Mouse (Mus musculus): ENCODE data around the gene Olfr43. TPM values are rescaled to one million over a fixed set of nuclear protein-coding genes. Genes with fewer than 3 reads are reported as not detected.

Olfr43 gene
- polyA plus RNA-seq (2014; fragmentation: Nextera tagmentation; extraction: Ambion mirVana), result not detected in 2 replicates

DNA sequence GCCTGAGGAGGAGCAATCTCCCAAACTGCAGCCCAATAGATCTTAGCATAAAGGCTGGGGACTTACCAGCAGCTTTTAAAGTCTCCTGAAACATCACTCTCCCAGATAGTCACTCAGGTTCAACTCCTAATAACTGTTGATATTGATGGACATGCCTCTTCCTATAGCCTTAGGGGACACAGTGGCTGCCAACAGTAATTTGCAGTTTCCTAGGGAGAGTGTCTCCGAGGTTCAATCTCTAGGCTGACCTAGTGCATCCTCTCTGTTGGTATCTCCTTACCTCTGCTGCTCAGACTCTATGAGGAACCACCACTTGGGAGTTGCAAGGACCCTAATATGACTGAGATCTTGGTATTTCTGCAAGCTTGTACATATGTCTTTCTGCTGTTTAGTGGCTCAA, at the start of gene Olfr43:
Olfr43 (minus strand) TSS at position 101 of the 400 bp plus-strand sequence.
- no peaks in the 10 kb centered on the region for H3K27me3 ChIP-seq (ENCODE audit: control insufficient read depth, insufficient read depth, low read length)
- H3K27ac ChIP-seq (ENCODE audit: low read depth, low read length), result no peak within 1 kb of the TSS
- H3K4me3 ChIP-seq (ENCODE audit: low read depth, low read length), result no peak within 1 kb of the TSS
- ATAC-seq (replicated peaks; ENCODE audit: low FRiP score), result no peak
- H3K36me3 ChIP-seq (ENCODE audit: control insufficient read depth, insufficient read depth, low read length), result no peaks in the 10 kb centered on the region
- no peaks in the 10 kb centered on the region; the same call in 1 of the 2 replicates for H3K9me3 ChIP-seq (ENCODE audit: control insufficient read depth, low read length)
- no peak within 1 kb of the TSS for H3K4me2 ChIP-seq (ENCODE audit: low read depth, low read length, severe bottlenecking)
- H3K4me1 ChIP-seq (replicated peaks; ENCODE audit: control insufficient read depth, insufficient read depth, low read length), result no peaks in the 10 kb centered on the region
- 36% methylated on average over 1 of the region's 1 CpGs for WGBS
- no peak for DNase-seq (ENCODE audit: low spot score)
- no peak within 1 kb of the TSS for H3K9ac ChIP-seq (ENCODE audit: low read length)

DNA sequence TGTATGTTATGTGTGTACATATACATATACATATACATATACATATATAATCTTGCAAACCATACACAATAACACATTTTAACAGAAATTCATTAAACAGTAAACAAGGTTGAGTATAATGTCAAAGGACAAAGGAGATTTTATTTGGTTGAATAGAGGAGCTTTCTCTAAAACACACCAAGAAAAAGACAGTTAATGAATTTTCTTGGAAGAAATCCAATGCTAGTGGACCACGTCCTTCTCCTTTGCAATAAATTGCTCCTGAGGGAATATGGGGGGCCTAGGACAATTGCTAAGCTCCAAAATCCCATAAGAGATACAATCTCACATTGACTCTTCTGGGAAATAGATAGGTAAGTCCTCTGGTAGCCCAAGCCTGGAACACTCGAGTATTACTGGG, 48.3 kb upstream of the Olfr43 start, which contains the start of gene Olfr406:
Olfr406 (plus strand) TSS at position 301 of the 400 bp plus-strand sequence.
- Histone ChIP-seq H3K4me2 (ENCODE audit: low read depth, low read length, severe bottlenecking) (no peak within 1 kb of the TSS), H3K36me3 (ENCODE audit: control insufficient read depth, insufficient read depth, low read length) (no peaks in the 10 kb centered on the region), H3K4me1 (replicated peaks; ENCODE audit: control insufficient read depth, insufficient read depth, low read length) (no peaks in the 10 kb centered on the region), H3K9ac (ENCODE audit: low read length) (no peak within 1 kb of the TSS), H3K4me3 (ENCODE audit: low read depth, low read length) (no peak within 1 kb of the TSS), H3K27ac (ENCODE audit: low read depth, low read length) (no peak within 1 kb of the TSS), H3K9me3 (ENCODE audit: control insufficient read depth, low read length) (peaks cover 4% of the 10 kb centered on the region; the same call in 1 of the 2 replicates), H3K27me3 (ENCODE audit: control insufficient read depth, insufficient read depth, low read length) (no peaks in the 10 kb centered on the region)
- 61% methylated on average over 2 of the region's 2 CpGs for WGBS
- DNase-seq (ENCODE audit: low spot score), result no peak
- ATAC-seq (replicated peaks; ENCODE audit: low FRiP score), result no peak

DNA sequence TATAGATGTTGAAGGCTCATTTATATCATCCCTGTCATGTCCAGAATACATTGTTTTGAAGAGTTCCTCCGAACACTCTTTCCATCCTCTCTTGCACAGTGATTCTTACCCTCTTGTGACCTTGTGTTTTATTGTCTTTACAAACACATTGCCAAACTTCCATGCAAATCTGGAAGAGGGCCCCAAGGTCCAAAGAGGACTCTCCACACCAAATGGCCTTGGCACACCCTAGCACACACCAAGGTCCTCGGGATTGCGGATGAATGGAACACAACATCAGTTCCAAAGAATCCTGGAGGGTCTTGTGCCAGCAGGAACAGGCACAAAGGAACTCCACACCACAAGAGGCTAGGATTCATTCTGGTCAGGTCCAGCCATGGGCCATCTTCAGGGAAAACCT, 30.0 kb upstream of the Olfr43 start:
- Histone ChIP-seq H3K27me3 (ENCODE audit: control insufficient read depth, insufficient read depth, low read length) (no peaks in the 10 kb centered on the region), H3K27ac (ENCODE audit: low read depth, low read length) (no peak overlapping the region), H3K36me3 (ENCODE audit: control insufficient read depth, insufficient read depth, low read length) (no peaks in the 10 kb centered on the region), H3K4me1 (replicated peaks; ENCODE audit: control insufficient read depth, insufficient read depth, low read length) (no peaks in the 10 kb centered on the region), H3K4me3 (ENCODE audit: low read depth, low read length) (no peak overlapping the region), H3K9me3 (ENCODE audit: control insufficient read depth, low read length) (peaks cover 3% of the 10 kb centered on the region; the same call in 1 of the 2 replicates), H3K9ac (ENCODE audit: low read length) (no peak overlapping the region), H3K4me2 (ENCODE audit: low read depth, low read length, severe bottlenecking) (no peak overlapping the region)
- ATAC-seq (replicated peaks; ENCODE audit: low FRiP score) (no peak), DNase-seq (ENCODE audit: low spot score) (no peak)
- 94% methylated on average over 3 of the region's 3 CpGs for WGBS

DNA sequence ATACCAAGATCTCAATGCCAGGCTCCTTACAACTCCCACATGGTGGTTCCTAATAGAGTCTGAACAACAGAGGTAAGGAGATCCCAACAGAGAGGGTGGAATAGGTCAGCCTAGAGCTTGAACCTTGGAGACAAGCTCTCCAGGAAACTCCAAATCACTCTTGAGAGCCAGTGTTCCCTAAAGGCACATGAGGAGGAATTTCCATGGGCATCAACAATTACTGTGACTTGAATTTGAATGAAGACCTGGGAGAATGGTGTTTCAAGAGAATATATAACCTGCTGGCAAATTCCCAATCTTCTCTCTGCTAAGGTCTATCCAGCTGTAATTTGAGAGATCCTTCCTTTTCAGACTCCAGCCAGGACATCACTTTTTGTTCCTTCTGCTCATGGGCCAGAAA, 25.2 kb downstream of the Olfr43 start, which contains the start of gene Olfr403:
Olfr403 (plus strand) TSS at position 301 of the 400 bp plus-strand sequence.
- no peaks in the 10 kb centered on the region for H3K4me1 ChIP-seq (replicated peaks; ENCODE audit: control insufficient read depth, insufficient read depth, low read length)
- DNase-seq (ENCODE audit: low spot score) (no peak), ATAC-seq (replicated peaks; ENCODE audit: low FRiP score) (no peak)
- no peaks in the 10 kb centered on the region for H3K27me3 ChIP-seq (ENCODE audit: control insufficient read depth, insufficient read depth, low read length)
- no peak within 1 kb of the TSS for H3K4me3 ChIP-seq (ENCODE audit: low read depth, low read length)
- no peak within 1 kb of the TSS for H3K4me2 ChIP-seq (ENCODE audit: low read depth, low read length, severe bottlenecking)
- H3K36me3 ChIP-seq (ENCODE audit: control insufficient read depth, insufficient read depth, low read length), result no peaks in the 10 kb centered on the region
- H3K9ac ChIP-seq (ENCODE audit: low read length), result no peak within 1 kb of the TSS
- H3K27ac ChIP-seq (ENCODE audit: low read depth, low read length), result no peak within 1 kb of the TSS
- H3K9me3 ChIP-seq (ENCODE audit: control insufficient read depth, low read length), result peaks cover 4% of the 10 kb centered on the region; the same call in 1 of the 2 replicates

DNA sequence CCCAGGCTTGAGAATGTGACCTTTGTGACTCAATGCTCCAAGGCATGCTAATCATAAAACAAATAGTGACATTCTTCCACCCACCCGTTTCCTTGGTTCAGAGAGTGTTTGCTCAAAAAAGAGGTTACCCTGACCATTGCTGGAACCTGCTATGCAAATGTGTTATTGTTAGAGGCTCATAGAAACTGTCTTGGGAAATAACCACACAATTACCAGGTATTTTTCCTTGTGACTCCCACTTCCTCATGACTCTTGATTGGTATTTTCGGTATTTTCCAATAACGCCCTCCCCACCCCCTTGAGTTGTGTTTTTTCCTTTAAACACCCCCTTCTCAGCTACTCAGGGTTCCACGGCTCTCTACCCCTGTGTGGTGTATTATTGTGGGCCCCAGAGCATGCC, 27.4 kb downstream of the Olfr43 start:
- Histone ChIP-seq H3K36me3 (ENCODE audit: control insufficient read depth, insufficient read depth, low read length) (no peaks in the 10 kb centered on the region), H3K27me3 (ENCODE audit: control insufficient read depth, insufficient read depth, low read length) (no peaks in the 10 kb centered on the region), H3K4me1 (replicated peaks; ENCODE audit: control insufficient read depth, insufficient read depth, low read length) (no peaks in the 10 kb centered on the region), H3K9me3 (ENCODE audit: control insufficient read depth, low read length) (peaks cover 4% of the 10 kb centered on the region; the same call in 1 of the 2 replicates), H3K27ac (ENCODE audit: low read depth, low read length) (no peak overlapping the region), H3K4me3 (ENCODE audit: low read depth, low read length) (no peak overlapping the region), H3K9ac (ENCODE audit: low read length) (no peak overlapping the region), H3K4me2 (ENCODE audit: low read depth, low read length, severe bottlenecking) (no peak overlapping the region)
- DNase-seq (ENCODE audit: low spot score) (no peak), ATAC-seq (replicated peaks; ENCODE audit: low FRiP score) (no peak)
- WGBS, result 79% methylated on average over 4 of the region's 4 CpGs

DNA sequence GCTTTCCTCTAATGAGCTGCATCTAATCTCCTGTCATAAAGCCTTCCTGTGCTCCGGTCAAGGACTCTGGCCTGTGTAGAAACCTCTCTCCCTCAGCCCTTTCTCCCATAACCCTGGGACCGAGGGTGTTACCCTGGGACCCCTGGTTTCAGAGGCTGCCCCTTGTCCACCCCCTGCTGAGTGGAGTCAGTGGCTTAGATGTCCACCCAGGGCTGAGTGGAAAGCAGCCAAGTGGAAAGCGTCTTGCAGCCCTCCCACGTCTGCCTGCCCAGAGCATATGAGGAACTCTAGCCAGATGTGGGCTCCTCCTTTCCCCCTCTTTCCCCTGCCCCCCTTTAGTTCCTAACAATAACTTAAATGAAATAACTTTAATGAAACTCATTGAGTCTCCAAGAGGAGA, 28.0 kb downstream of the Olfr43 start:
- no peak overlapping the region for H3K27ac ChIP-seq (ENCODE audit: low read depth, low read length)
- H3K4me3 ChIP-seq (ENCODE audit: low read depth, low read length), result no peak overlapping the region
- H3K9me3 ChIP-seq (ENCODE audit: control insufficient read depth, low read length), result peaks cover 4% of the 10 kb centered on the region; the same call in 1 of the 2 replicates
- no peak overlapping the region for H3K9ac ChIP-seq (ENCODE audit: low read length)
- H3K36me3 ChIP-seq (ENCODE audit: control insufficient read depth, insufficient read depth, low read length), result no peaks in the 10 kb centered on the region
- no peak for DNase-seq (ENCODE audit: low spot score)
- H3K4me2 ChIP-seq (ENCODE audit: low read depth, low read length, severe bottlenecking), result no peak overlapping the region
- 81% methylated on average over 4 of the region's 4 CpGs for WGBS
- no peak for ATAC-seq (replicated peaks; ENCODE audit: low FRiP score)
- no peaks in the 10 kb centered on the region for H3K27me3 ChIP-seq (ENCODE audit: control insufficient read depth, insufficient read depth, low read length)
- no peaks in the 10 kb centered on the region for H3K4me1 ChIP-seq (replicated peaks; ENCODE audit: control insufficient read depth, insufficient read depth, low read length)

DNA sequence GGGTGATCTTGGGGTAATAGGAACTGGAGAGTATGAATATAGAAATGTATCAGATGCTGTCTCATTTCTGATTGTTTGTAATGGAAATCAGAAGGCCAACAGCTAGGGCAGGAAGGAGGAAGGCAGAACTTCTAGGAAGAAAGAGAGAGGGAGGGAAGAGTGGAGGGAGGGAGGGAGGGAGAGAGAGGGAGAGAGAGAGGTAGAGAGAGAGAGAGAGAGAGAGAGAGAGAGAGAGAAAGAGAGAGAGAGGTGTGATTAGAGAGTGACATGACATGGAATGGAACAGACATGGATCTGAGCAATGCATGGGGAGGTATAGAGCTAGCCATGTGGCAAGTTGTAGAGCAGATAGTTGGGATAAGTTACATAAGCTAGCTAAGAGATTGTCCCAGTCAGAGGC, 42.4 kb downstream of the Olfr43 start:
- H3K4me2 ChIP-seq (ENCODE audit: low read depth, low read length, severe bottlenecking), result no peak overlapping the region

More for the DNA sequence above, 42.4 kb downstream of the Olfr43 start:
- ATAC-seq (replicated peaks; ENCODE audit: low FRiP score) (no peak), DNase-seq (ENCODE audit: low spot score) (no peak)
- no peaks in the 10 kb centered on the region for H3K9me3 ChIP-seq (ENCODE audit: control insufficient read depth, low read length)
- H3K4me3 ChIP-seq (ENCODE audit: low read depth, low read length), result no peak overlapping the region
- H3K36me3 ChIP-seq (ENCODE audit: control insufficient read depth, insufficient read depth, low read length), result no peaks in the 10 kb centered on the region
- no peaks in the 10 kb centered on the region for H3K27me3 ChIP-seq (ENCODE audit: control insufficient read depth, insufficient read depth, low read length)
- H3K9ac ChIP-seq (ENCODE audit: low read length), result no peak overlapping the region
- H3K27ac ChIP-seq (ENCODE audit: low read depth, low read length), result no peak overlapping the region
- H3K4me1 ChIP-seq (replicated peaks; ENCODE audit: control insufficient read depth, insufficient read depth, low read length), result no peaks in the 10 kb centered on the region

Other genes starting within 250 kb of the Olfr43 start
- not detected in 2 replicates for gene Olfr398, start 221.0 kb downstream of the Olfr43 start, polyA plus RNA-seq (2014; fragmentation: Nextera tagmentation; extraction: Ambion mirVana)
- gene Olfr139, start 154.8 kb downstream of the Olfr43 start, polyA plus RNA-seq (2014; fragmentation: Nextera tagmentation; extraction: Ambion mirVana), result not detected in 2 replicates
- gene Olfr399, start 154.8 kb downstream of the Olfr43 start, polyA plus RNA-seq (2014; fragmentation: Nextera tagmentation; extraction: Ambion mirVana), result not detected in 2 replicates
- not detected in 2 replicates for gene Zfp616, start 141.4 kb downstream of the Olfr43 start, polyA plus RNA-seq (2014; fragmentation: Nextera tagmentation; extraction: Ambion mirVana)
- not detected in 2 replicates for gene Olfr401, start 97.7 kb downstream of the Olfr43 start, polyA plus RNA-seq (2014; fragmentation: Nextera tagmentation; extraction: Ambion mirVana)
- gene Olfr402, start 57.9 kb downstream of the Olfr43 start, polyA plus RNA-seq (2014; fragmentation: Nextera tagmentation; extraction: Ambion mirVana), result not detected in 2 replicates
- not detected in 2 replicates for gene Olfr403, start 25.1 kb downstream of the Olfr43 start, polyA plus RNA-seq (2014; fragmentation: Nextera tagmentation; extraction: Ambion mirVana)
- not detected in 2 replicates for gene Olfr406, start 48.4 kb upstream of the Olfr43 start, polyA plus RNA-seq (2014; fragmentation: Nextera tagmentation; extraction: Ambion mirVana)
- gene Olfr59, start 72.4 kb upstream of the Olfr43 start, polyA plus RNA-seq (2014; fragmentation: Nextera tagmentation; extraction: Ambion mirVana), result not detected in 2 replicates
- not detected in 2 replicates for gene Olfr410, start 126.7 kb upstream of the Olfr43 start, polyA plus RNA-seq (2014; fragmentation: Nextera tagmentation; extraction: Ambion mirVana)
- gene Olfr411, start 141.3 kb upstream of the Olfr43 start, polyA plus RNA-seq (2014; fragmentation: Nextera tagmentation; extraction: Ambion mirVana), result not detected in 2 replicates
- gene Olfr412, start 150.7 kb upstream of the Olfr43 start, polyA plus RNA-seq (2014; fragmentation: Nextera tagmentation; extraction: Ambion mirVana), result not detected in 2 replicates

Measured in forebrain, embryonic 11.5 days (tissue).